Mouse (Mus musculus) spleen, adult 2 months (tissue): Measurements from ENCODE around the gene Tpst2.

Experiments used
- CTCF ChIP-seq: fragments of 200-500 bp; IDR thresholded peaks from 2 replicates; pipeline ENCODE4 v1.5.1; 2011; ENCODE audit warnings: mild to moderate bottlenecking, inconsistent platforms; ENCODE audit not compliant: insufficient read depth, insufficient read length, insufficient replicate concordance; ENCODE audit errors: extremely low read depth
- POLR2A ChIP-seq: fragments of 200-500 bp; IDR thresholded peaks from 2 replicates; pipeline ENCODE4 v1.6.1; 2011; ENCODE audit warnings: low read depth, low read length, inconsistent platforms

- no peak for TF ChIP-seq CTCF
- TF ChIP-seq POLR2A: no peak
These were observed 12.7 kb downstream of the Tpst2 start for GRCm38 (mm10) chr5:112289236-112289635.
